Mouse (Mus musculus): ENCODE results near the gene Prss22. TPM values are rescaled to one million over a fixed set of nuclear protein-coding genes. Genes with fewer than 3 reads are reported as not detected.

Prss22 gene
- polyA plus RNA-seq (2017; shearing (Covaris generic)): not detected

GRCm38 (mm10) chr17:23997901-23998300, at the start of gene Prss22:
TSS of gene Prss22 (minus strand) at chr17:23998100.

GRCm38 (mm10) chr17:24037844-24038243, 39.9 kb upstream of the Prss22 start, which contains the start of gene Prss27:
TSS of gene Prss27 (plus strand) at chr17:24038144.

GRCm38 (mm10) chr17:23980297-23980909, 17.5 kb downstream of the Prss22 start, which contains the start of gene Prss30:
TSS of gene Prss30 (minus strand) at chr17:23980566.

GRCm38 (mm10) chr17:23955174-23955573, 42.7 kb downstream of the Prss22 start, which contains the start of gene Sbpl:
TSS of gene Sbpl (minus strand) at chr17:23955274.

Other genes starting within 250 kb of the Prss22 start
- 10 to 100 TPM; 23.5 to 40.0 TPM for gene Flywch1, start 226.5 kb downstream of the Prss22 start, polyA plus RNA-seq (2017; shearing (Covaris generic))
- 1 to 10 TPM; 6.3 to 7.6 TPM for gene Flywch2, start 212.0 kb downstream of the Prss22 start, polyA plus RNA-seq (2017; shearing (Covaris generic))
- gene Srrm2, start 207.6 kb downstream of the Prss22 start, polyA plus RNA-seq (2017; shearing (Covaris generic)): 100 to 1,000 TPM; 921 to 934 TPM
- gene Elob, start 169.0 kb downstream of the Prss22 start, polyA plus RNA-seq (2017; shearing (Covaris generic)): 100 to 1,000 TPM; 701 to 738 TPM
- gene Prss33, start 162.0 kb downstream of the Prss22 start, polyA plus RNA-seq (2017; shearing (Covaris generic)): under 1 TPM; 0.17 to 0.39 TPM
- under 1 TPM in 1 of 2 experiments, not detected in 1; 0.77 TPM for gene Prss32, start 154.2 kb downstream of the Prss22 start, polyA plus RNA-seq (2017; shearing (Covaris generic))
- 1 to 10 TPM; 1.9 to 3.0 TPM for gene Prss41, start 153.9 kb downstream of the Prss22 start, polyA plus RNA-seq (2017; shearing (Covaris generic))
- not detected for gene Prss21, start 130.0 kb downstream of the Prss22 start, polyA plus RNA-seq (2017; shearing (Covaris generic))
- not detected for gene Dcpp1, start 117.2 kb downstream of the Prss22 start, polyA plus RNA-seq (2017; shearing (Covaris generic))
- not detected for gene Dcpp2, start 117.2 kb downstream of the Prss22 start, polyA plus RNA-seq (2017; shearing (Covaris generic))
- not detected for gene Dcpp3, start 80.6 kb downstream of the Prss22 start, polyA plus RNA-seq (2017; shearing (Covaris generic))
- gene Sbp, start 56.4 kb downstream of the Prss22 start, polyA plus RNA-seq (2017; shearing (Covaris generic)): not detected
- gene Sbpl, start 42.8 kb downstream of the Prss22 start, polyA plus RNA-seq (2017; shearing (Covaris generic)): not detected
- gene Prss30, start 17.5 kb downstream of the Prss22 start, polyA plus RNA-seq (2017; shearing (Covaris generic)): 1 to 10 TPM in 1 of 2 experiments, under 1 TPM in 1; 0.88 to 1.2 TPM
- gene Prss27, start 40.0 kb upstream of the Prss22 start, polyA plus RNA-seq (2017; shearing (Covaris generic)): under 1 TPM; 0.13 to 0.64 TPM
- 10 to 100 TPM; 24.3 to 25.2 TPM for gene Kctd5, start 75.4 kb upstream of the Prss22 start, polyA plus RNA-seq (2017; shearing (Covaris generic))
- 10 to 100 TPM; 41.3 to 43.6 TPM for gene Pdpk1, start 152.8 kb upstream of the Prss22 start, polyA plus RNA-seq (2017; shearing (Covaris generic))
- 10 to 100 TPM; 39.6 to 47.9 TPM for gene Amdhd2, start 165.7 kb upstream of the Prss22 start, polyA plus RNA-seq (2017; shearing (Covaris generic))
- 100 to 1,000 TPM; 307 to 321 TPM for gene Atp6v0c, start 171.6 kb upstream of the Prss22 start, polyA plus RNA-seq (2017; shearing (Covaris generic))
- 1 to 10 TPM in 1 of 2 experiments, under 1 TPM in 1; 0.73 to 1.3 TPM for gene Tbc1d24, start 207.5 kb upstream of the Prss22 start, polyA plus RNA-seq (2017; shearing (Covaris generic))
- under 1 TPM; 0.04 to 0.10 TPM for gene Ntn3, start 211.4 kb upstream of the Prss22 start, polyA plus RNA-seq (2017; shearing (Covaris generic))
- gene Tedc2, start 222.8 kb upstream of the Prss22 start, polyA plus RNA-seq (2017; shearing (Covaris generic)): 1 to 10 TPM; 3.5 to 4.6 TPM